Mouse (Mus musculus) midbrain, embryonic 14.5 days (tissue): Measurements from ENCODE around the gene Gm9922. TPM values are rescaled to one million over a fixed set of nuclear protein-coding genes. Genes with fewer than 3 reads are reported as not detected.

Experiments
- ATAC-seq: fragments of 200-750 bp; cut with Nextera tagmentation; 2 replicates; pipeline ENCODE4 v1.8.0; 2017; ENCODE audit warnings: moderate number of reproducible peaks, moderate library complexity; ENCODE audit not compliant: low FRiP score, low TSS enrichment
- DNase-seq: peaks from one replicate; pipeline ENCODE4 v3.0.0-alpha.2; 2015
- H3K27ac ChIP-seq: fragments of 300-500 bp; sonication (generic); replicated peaks from 2 replicates; pipeline ENCODE4 v1.5.1; 2014; ENCODE audit warnings: mild to moderate bottlenecking, low read depth, low read length, moderate library complexity
- H3K27me3 ChIP-seq: fragments of 300-500 bp; sonication (generic); 2 replicates; pipeline ENCODE4 v1.6.1; 2014; ENCODE audit warnings: low read length, control low read depth, mixed read lengths; ENCODE audit not compliant: control insufficient read depth, insufficient read depth
- H3K36me3 ChIP-seq: fragments of 300-500 bp; sonication (generic); 2 replicates; pipeline ENCODE4 v1.6.1; 2014; ENCODE audit warnings: low read length, control low read depth; ENCODE audit not compliant: control insufficient read depth, insufficient read depth
- H3K4me1 ChIP-seq: fragments of 300-500 bp; sonication (generic); 2 replicates; pipeline ENCODE4 v1.6.1; 2014; ENCODE audit warnings: mild to moderate bottlenecking, antibody characterized with exemption, low read length, control low read depth; ENCODE audit not compliant: control insufficient read depth, insufficient read depth
- H3K4me2 ChIP-seq: fragments of 300-500 bp; sonication (generic); 2 replicates; pipeline ENCODE4 v1.6.1; 2014; ENCODE audit warnings: mild to moderate bottlenecking, low read length, moderate library complexity
- H3K4me3 ChIP-seq: fragments of 300-500 bp; sonication (generic); replicated peaks from 2 replicates; pipeline ENCODE4 v1.5.1; 2014; ENCODE audit warnings: low read depth, low read length
- H3K9ac ChIP-seq: fragments of 300-500 bp; sonication (generic); replicated peaks from 2 replicates; pipeline ENCODE4 v1.6.1; 2014; ENCODE audit warnings: mild to moderate bottlenecking, low read length, moderate library complexity
- H3K9me3 ChIP-seq: fragments of 300-500 bp; sonication (generic); 2 replicates; pipeline ENCODE4 v1.6.1; 2016; ENCODE audit warnings: low read length, control low read depth, mixed read lengths; ENCODE audit not compliant: control insufficient read depth
- WGBS: fragments of 180-500 bp; shearing (Covaris S2); extraction: QIAGEN DNeasy Blood & Tissue Kit; methylation state at CpG from one replicate; pipeline ENCODE4 v1.1.7; 2014; 5-methylcytosine and 5-hydroxymethylcytosine counted together
- polyA plus RNA-seq: library from polyadenylated mRNA; unstranded; fragments of >200 nt; fragmentation: Nextera tagmentation; extraction: Ambion mirVana; gene quantifications from 2 replicates; pipeline ENCODE4 v1.2.1, GENCODE M21; 2014

The Gm9922 gene
- not detected in 2 replicates for polyA plus RNA-seq

DNA sequence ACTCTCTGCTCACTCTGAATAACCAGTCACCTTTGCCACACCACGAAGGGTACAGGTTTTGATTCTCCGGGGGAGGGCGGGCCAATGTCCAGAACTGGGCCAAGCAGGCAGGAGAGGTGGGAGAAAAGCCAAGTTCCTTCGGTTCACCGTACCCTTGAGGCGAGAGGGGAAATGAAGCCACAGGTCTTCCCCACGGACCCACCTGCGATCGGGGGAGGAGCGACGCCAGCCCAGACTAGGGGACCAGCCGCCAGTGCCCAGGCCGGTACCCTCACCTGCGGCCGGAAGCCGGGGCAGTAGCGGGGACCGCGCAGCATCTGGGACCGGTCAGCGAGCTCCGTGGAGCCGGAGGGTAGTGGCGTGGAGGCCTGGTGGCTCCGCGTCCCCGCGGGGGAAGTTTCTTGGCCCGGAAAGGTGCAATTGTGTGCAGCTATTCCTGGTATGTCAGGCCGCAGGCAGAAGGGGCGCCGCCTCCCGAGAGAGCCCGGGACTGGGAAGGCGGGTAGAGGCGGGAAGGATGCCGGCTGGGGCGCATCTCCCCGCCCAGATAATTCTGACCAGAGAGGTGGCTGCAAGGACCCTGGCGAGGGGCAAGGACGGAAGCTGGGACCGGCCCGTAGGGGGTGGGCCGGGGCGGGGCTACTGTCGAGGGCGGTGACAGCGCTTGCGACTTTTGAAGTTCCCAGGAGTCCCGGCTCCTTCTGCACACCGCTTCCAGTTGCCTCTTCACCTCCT is at the start of gene Gm9922, which contains the start of gene Lmo7:
Gm9922 (minus strand) TSS at position 578 of the 735 bp plus-strand sequence.
Lmo7 (plus strand) TSS at position 721 of the 735 bp plus-strand sequence.
- Histone ChIP-seq H3K9me3 (no peaks in the 10 kb centered on the region), H3K27ac (no peak within 1 kb of the TSS), H3K4me2 (peak within 1 kb of the TSS; percentile 99), H3K27me3 (peaks cover 28% of the 10 kb centered on the region; the same call in 1 of the 2 replicates), H3K4me3 (peak within 1 kb of the TSS; percentile 59), H3K4me1 (peaks cover 16% of the 10 kb centered on the region), H3K9ac (peak within 1 kb of the TSS; percentile 45), H3K36me3 (no peaks in the 10 kb centered on the region)
- DNase-seq = peak; percentile 63
- ATAC-seq = peak; percentile 74
- WGBS = under 1% methylated on average over 51 of the region's 51 CpGs

DNA sequence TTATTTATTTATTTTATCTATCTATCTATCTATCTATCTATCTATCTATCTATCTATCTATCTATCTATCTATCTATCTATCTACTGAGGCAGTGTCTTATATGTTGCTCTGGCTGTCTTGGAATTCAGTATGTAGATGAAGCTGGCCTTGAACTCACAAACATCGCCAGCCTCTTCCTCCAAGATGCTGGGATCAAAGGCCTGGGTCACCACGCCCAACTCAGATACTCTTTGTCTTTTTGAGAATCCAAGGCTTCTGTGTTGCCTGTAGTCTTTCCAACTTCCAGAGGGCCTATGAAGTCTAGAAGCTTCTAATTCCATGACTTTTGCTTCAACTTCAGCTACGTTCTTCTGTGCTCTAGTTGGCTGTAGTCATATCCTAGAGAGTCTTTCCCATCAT is 48.8 kb upstream of the Gm9922 start:
- no peak overlapping the region for H3K4me2 ChIP-seq
- H3K27ac ChIP-seq = no peak overlapping the region
- H3K27me3 ChIP-seq = no peaks in the 10 kb centered on the region
- no peaks in the 10 kb centered on the region for H3K9me3 ChIP-seq
- no peaks in the 10 kb centered on the region for H3K36me3 ChIP-seq
- DNase-seq (no peak), ATAC-seq (no peak)
- no peak overlapping the region for H3K4me3 ChIP-seq
- H3K9ac ChIP-seq = no peak overlapping the region
- peaks cover 5% of the 10 kb centered on the region; the same call in 1 of the 2 replicates for H3K4me1 ChIP-seq
- WGBS = 93% methylated on average over 3 of the region's 3 CpGs

GRCm38 (mm10) chr14:101777129-101777493 is 47.5 kb upstream of the Gm9922 start:
- H3K4me1 ChIP-seq = peaks cover 5% of the 10 kb centered on the region; the same call in 1 of the 2 replicates
- no peak overlapping the region for H3K9ac ChIP-seq
- ATAC-seq (no peak), DNase-seq (no peak)
- no peaks in the 10 kb centered on the region for H3K27me3 ChIP-seq
- no peaks in the 10 kb centered on the region for H3K9me3 ChIP-seq
- no peak overlapping the region for H3K4me3 ChIP-seq
- H3K4me2 ChIP-seq = no peak overlapping the region
- H3K27ac ChIP-seq = no peak overlapping the region
- no peaks in the 10 kb centered on the region for H3K36me3 ChIP-seq
- WGBS = 28% methylated on average over 3 of the region's 3 CpGs

GRCm38 (mm10) chr14:101776296-101777128 is 46.9 kb upstream of the Gm9922 start:
- Histone ChIP-seq H3K9ac (no peak overlapping the region), H3K9me3 (no peaks in the 10 kb centered on the region), H3K27me3 (no peaks in the 10 kb centered on the region), H3K4me1 (peaks cover 5% of the 10 kb centered on the region; the same call in 1 of the 2 replicates), H3K27ac (no peak overlapping the region), H3K4me2 (no peak overlapping the region), H3K36me3 (no peaks in the 10 kb centered on the region), H3K4me3 (no peak overlapping the region)
- DNase-seq (peak; percentile 29), ATAC-seq (no peak)
- 13% methylated on average over 4 of the region's 4 CpGs for WGBS

GRCm38 (mm10) chr14:101774631-101775030 is 45.0 kb upstream of the Gm9922 start:
- Histone ChIP-seq H3K4me3 (no peak overlapping the region), H3K4me1 (peaks cover 5% of the 10 kb centered on the region; the same call in 1 of the 2 replicates), H3K4me2 (no peak overlapping the region), H3K27ac (no peak overlapping the region), H3K36me3 (no peaks in the 10 kb centered on the region), H3K9ac (no peak overlapping the region), H3K27me3 (no peaks in the 10 kb centered on the region), H3K9me3 (no peaks in the 10 kb centered on the region)
- 64% methylated on average over 4 of the region's 4 CpGs for WGBS
- DNase-seq (peak; percentile 31), ATAC-seq (no peak)

GRCm38 (mm10) chr14:101771756-101772155 is 42.1 kb upstream of the Gm9922 start:
- no peak for DNase-seq
- no peak overlapping the region for H3K4me2 ChIP-seq
- no peaks in the 10 kb centered on the region for H3K36me3 ChIP-seq
- H3K4me3 ChIP-seq = no peak overlapping the region
- H3K9me3 ChIP-seq = no peaks in the 10 kb centered on the region
- no peak overlapping the region for H3K9ac ChIP-seq
- WGBS = 96% methylated on average over 6 of the region's 6 CpGs
- no peaks in the 10 kb centered on the region for H3K27me3 ChIP-seq
- H3K27ac ChIP-seq = no peak overlapping the region
- H3K4me1 ChIP-seq = peaks cover 2% of the 10 kb centered on the region; the same call in 1 of the 2 replicates
- ATAC-seq = no peak

DNA sequence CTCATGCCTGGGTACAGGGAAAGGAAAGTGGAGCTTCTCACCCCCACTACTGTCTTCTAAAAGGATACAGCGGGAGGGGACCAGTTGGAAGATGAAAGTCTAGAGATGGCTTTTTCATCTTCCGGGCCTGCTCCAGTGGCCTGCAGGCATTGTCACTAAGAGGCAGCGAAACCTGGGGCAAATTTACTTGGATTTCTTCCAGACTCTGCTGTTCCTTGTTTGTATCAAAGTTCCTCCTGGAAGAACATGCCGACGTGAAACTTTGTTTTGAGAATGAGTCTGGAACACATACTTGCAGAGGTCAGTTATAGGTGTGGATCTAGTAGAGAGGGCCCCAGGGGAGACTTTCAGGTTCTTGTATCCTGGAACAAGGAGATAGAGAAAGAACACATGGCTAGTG is 41.7 kb upstream of the Gm9922 start:
- no peak for DNase-seq
- Histone ChIP-seq H3K9me3 (no peaks in the 10 kb centered on the region), H3K36me3 (no peaks in the 10 kb centered on the region), H3K9ac (no peak overlapping the region), H3K27ac (no peak overlapping the region), H3K4me2 (no peak overlapping the region), H3K4me1 (no peaks in the 10 kb centered on the region), H3K4me3 (no peak overlapping the region), H3K27me3 (no peaks in the 10 kb centered on the region)
- 90% methylated on average over 5 of the region's 5 CpGs for WGBS
- no peak for ATAC-seq

DNA sequence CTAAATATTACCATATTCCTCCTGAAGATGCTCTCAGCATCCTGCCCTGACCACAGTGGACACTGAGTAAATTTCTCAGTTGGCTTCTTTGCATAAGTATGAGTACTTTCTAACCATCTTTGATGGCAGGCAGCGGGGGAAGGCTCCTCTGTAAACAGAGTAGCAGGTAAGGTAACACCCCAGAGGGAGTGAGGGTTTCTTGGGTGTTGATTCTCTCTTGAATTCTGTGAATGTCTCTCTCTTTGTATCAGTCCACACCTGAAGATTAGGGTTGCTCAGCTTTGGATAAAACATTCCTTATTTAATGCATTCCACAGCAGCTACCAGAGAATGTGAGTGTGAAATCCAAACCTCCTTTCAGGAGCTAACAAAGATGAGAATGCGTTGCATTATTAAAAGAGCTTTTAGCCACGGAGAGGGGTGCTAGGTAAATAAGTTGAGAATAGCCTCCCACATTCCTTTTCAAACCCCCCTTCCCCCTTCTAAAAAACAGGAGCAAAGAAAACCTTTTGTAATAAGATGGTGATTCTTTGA is 34.2 kb upstream of the Gm9922 start:
- DNase-seq (no peak), ATAC-seq (no peak)
- Histone ChIP-seq H3K4me1 (no peaks in the 10 kb centered on the region), H3K36me3 (no peaks in the 10 kb centered on the region), H3K4me3 (no peak overlapping the region), H3K27me3 (no peaks in the 10 kb centered on the region), H3K4me2 (no peak overlapping the region), H3K27ac (no peak overlapping the region), H3K9ac (no peak overlapping the region), H3K9me3 (no peaks in the 10 kb centered on the region)
- WGBS = 24% methylated on average over 3 of the region's 3 CpGs
